Mouse (Mus musculus) kidney, adult 11 months (tissue): ENCODE data around the gene Tmem239.

ENCODE experiments used
- DNase-seq: peaks from one replicate; pipeline ENCODE4 v3.0.0; 2022

Gene Tmem239

GRCm38 (mm10) chr2:130412775-130413174, 6.5 kb downstream of the Tmem239 start:
- no peak for DNase-seq

DNA sequence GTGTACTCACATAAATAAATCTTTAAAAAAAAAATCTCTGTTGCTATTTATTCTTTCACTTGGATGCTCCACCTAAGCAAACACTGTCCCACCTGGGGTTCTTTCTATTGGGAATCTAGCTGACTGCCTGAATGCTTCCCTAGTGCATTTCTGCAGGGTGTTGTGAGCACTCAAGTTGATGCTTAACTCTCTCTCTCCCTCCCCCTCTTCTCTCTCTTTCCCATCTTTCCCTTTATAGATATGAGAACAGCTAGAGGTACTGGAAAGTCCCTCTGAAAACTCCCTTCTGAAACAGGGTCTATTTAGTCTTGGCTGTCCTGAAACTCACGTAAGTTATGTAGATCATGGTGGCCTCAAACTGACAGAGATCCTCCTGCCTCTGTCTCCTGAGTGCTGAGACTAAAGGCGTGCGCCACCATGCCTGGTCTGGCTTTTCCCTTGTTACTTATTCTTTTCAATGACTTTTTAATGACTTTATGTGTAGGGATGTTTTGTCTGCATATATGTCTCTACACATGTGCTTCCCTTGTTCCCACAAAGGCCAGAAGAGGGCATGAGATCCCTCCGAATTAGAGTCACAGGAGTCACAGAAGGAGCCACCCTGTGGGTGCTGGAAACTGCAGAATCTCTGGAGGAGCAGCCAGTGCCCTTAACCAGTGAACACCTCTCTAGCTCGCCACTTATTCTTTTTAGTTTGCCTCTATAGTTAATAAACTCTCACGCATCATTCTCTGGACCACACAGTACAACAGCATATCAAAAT, 8.0 kb downstream of the Tmem239 start:
- DNase-seq, result no peak

DNA sequence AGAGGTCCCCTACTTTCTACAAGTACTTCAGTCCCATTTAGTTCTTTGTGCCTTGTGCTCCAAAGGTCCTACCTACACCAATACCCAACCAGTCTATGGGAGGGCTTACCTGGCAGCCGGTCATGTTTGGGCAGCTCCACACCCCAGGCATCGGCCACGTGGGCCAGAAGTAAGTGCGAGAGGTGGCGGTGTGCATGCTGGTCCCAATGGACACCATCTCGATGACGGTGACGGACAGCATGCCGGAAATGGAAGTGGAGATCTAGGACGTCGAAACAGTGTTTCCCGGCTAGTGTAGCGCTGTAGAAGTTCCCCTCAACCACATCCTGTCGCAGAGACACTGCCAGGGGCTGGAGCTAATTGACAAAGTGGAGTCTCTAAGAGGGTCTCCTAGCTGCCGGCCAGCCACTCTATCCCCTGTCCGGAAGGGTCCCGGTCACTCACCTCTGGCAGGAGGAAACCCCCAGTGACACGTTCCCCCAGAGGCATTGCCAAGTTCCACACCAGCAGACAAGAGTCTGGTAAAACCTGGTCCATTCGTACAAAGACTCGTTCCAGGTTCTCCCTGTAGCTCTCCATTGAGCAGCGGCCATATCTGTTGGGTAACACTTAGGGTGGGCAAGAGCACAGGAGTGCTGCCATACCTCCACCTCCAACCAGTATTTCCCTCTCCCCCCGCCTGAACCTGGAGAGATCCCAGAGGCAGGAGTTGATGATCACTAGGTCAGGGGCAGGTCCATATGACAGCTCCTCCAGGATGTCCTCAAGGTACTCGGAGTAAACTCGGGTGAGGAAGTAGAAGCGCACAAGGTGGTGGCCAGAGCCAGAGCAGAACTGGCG, 15.7 kb downstream of the Tmem239 start:
- no peak for DNase-seq

DNA sequence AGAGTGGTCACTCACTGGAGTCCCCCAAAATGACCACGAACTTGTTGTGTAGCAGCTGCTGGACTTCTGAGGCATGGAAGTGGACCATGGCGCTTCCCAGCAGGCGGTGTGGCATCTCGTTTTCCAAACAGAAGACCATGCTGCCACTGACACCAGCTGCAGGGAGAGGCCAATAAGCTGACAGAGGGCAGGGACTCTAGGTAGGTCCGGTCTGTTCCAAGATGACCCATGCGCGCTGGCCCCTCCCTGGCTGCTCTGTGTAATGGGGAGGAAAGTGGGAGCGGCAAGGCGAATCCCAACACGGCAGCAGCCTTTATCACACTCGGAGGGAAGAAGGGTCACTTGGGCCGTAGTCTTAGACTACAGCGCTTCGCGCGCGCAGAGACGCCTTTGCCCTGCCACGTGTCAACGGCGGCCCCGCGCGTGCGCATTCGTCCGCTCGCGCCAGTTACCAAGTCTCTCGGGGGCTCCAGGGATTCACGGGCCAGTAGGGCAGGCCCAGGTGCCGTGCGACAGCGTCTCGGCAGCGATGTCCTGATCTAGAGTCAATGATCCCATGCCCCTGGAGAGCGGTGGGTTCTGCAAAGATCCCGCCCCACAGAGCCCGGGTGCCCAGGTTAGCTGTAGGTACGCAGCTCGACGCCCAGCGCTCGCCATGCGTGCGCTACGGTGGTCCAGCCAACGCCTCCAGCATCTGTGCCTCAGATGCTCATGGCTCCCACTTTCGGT, 17.3 kb downstream of the Tmem239 start:
- DNase-seq, result peak; percentile 72

- peak; percentile 90 for DNase-seq
These were observed 18.0 kb downstream of the Tmem239 start, which contains the start of the genes Vps16 and Pced1a for GRCm38 (mm10) chr2:130424126-130424853. Gene Vps16, plus strand, starts transcription at chr2:130424339. Gene Pced1a, minus strand, starts transcription at chr2:130424701.

DNA sequence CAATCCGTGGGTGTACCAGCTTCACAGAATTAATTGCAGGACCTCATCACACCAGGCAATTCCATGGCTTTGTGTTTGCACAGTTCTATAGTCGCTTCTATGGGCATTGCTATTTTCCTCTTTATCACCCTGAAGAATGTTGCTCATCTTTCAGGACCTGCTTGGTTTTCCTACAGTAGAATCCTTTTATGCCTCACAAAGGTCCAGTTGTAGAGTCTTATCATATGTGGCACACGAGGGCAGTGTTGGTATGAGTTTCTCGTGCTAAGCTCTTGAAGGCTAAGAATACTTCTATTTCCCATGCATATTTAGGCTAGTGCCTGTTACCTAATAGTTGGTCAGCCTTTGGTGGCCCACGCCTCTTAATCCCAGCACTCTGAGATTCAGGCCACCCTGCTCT, 18.8 kb downstream of the Tmem239 start:
- DNase-seq, result no peak

DNA sequence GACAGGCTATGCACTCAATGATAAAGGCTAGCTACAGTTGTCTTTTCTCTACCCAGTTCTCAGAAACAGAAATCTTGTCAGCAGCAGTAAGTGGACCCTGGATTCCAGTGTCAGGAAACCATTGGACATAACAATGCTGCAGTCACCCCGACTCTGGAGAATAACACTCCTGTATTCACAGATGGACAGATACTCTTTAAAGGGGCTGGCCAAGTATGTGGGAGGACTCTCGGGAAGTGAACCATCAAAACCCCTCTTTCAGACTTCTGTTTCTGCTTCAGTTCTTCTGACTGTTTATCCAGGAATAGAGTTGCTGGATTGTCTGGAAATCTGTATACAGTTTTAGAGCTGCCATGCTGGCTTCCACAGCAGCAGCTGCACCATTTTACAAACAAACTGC, 23.6 kb downstream of the Tmem239 start:
- DNase-seq, result no peak

GRCm38 (mm10) chr2:130430484-130430883, 24.2 kb downstream of the Tmem239 start:
- no peak for DNase-seq

GRCm38 (mm10) chr2:130432157-130432556, 25.9 kb downstream of the Tmem239 start:
- no peak for DNase-seq

- no peak for DNase-seq
These were observed 26.9 kb downstream of the Tmem239 start for GRCm38 (mm10) chr2:130433152-130433551.

DNA sequence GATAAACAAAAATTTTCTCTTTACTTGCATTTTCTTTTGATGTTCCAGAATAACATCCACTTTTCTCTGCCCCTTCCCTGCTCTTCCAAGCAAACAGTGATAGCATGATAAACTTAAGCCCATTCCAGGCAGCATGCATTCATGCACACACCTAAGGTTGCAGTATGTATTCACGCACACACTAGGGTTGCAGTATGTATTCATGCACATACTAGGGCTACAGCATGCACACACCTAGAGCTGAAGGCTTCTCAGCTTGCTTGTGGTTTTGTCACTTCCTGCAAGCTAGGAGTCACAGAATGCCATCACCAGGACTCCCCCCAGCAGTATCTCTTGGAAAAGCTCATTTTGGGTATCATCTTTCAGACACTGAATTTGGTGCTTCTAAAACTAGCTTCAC, 30.5 kb downstream of the Tmem239 start:
- DNase-seq, result no peak

GRCm38 (mm10) chr2:130438861-130439260, 32.6 kb downstream of the Tmem239 start:
- no peak for DNase-seq

GRCm38 (mm10) chr2:130439840-130440480, 33.7 kb downstream of the Tmem239 start:
- no peak for DNase-seq

- DNase-seq, result no peak
These were observed 35.9 kb downstream of the Tmem239 start for GRCm38 (mm10) chr2:130442162-130442561.

DNA sequence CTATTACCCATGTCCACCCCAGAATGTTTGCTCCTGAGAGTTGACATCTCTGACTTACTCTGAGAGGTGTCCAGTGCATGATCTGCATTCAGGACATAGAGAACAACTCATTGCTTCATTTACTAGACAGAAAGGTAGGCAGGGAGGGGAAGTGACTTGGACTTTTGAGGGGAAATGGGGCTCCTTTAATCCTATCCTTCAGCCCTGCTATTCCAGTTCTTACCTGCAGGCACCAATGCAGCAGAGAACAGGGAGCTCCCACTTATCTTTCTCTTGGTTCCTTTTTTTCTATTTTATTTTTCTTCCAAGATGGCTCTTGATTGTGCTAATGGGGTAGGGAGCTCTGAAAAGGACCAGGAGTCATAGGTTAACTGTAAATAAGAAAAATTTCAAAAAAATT, 42.2 kb downstream of the Tmem239 start:
- no peak for DNase-seq

GRCm38 (mm10) chr2:130449021-130449793, 42.9 kb downstream of the Tmem239 start:
- peak; percentile 45 for DNase-seq

DNA sequence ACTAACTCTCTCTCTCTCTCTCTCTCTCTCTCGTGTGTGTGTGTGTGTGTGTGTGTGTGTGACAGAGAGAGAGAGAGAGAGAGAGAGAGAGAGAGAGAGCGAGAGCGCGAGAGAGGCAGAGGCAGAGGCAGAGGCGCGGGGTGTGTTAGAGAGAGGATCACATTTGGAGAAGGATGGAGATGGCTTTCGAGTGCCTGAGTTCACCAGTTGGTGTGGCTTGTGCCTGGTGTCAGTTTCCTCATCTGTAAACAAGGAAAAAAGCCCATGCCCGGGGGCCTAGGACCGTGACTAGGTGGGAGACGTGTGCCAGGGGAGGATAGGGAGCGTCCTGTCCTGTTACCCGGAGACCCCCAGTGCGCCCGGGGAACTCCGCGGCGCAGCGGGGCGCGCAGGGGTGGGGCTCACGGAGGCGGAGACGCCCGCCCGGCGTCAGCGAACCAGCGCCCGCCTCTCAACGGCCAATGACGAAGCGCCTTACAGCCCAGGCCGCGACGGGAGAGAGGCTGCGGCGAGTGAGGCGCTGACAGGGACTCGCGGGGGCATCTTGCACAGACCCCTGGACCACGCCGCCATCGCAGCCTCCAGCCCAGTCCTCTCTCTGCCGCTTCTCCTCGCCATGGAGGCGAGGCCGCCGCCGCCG, 43.6 kb downstream of the Tmem239 start, which contains the start of gene Ptpra:
TSS of gene Ptpra (plus strand) at position 485 of the 640 bp plus-strand sequence.
- DNase-seq, result peak; percentile 85

DNA sequence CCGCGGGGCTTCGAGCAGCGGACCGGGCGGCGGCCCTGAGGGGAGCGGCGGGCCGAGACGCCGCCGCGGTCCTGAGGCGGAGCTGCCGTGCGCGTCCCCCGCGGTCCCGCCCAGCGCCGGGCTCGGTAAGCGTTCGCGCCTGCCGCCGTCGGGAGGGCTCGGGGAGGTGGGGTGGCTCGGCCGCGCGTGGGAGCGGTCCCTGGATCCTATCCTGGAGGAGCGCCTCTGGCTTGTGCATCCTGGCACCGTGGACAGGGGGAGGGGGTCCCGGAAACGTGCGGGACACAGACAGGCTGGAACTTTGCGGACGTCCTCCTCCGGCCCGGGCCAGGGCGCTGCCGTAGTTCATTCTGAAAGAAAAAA, 44.1 kb downstream of the Tmem239 start:
- DNase-seq, result peak; percentile 67

GRCm38 (mm10) chr2:130451086-130451726, 44.9 kb downstream of the Tmem239 start:
- no peak for DNase-seq

DNA sequence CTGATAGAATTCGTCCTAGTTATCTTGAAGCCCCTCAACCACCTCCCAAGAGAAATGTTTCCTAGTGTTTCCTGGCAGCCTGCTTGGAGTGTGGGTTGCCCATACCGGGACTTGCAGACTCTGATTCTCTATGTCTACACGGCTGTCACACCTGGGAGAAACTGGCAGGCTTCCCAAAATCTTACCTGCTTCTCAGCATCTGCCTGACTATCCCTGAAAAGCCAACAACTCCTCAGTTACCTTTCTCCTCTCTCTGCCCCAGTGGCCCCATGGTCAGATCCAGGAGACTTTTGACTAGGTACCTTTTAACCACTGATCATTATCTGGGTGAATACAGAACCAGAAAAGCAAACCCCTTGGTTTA, 45.4 kb downstream of the Tmem239 start:
- DNase-seq, result no peak
